Mouse (Mus musculus) kidney, postnatal 36 days (tissue): ENCODE data around the gene Frk.
"Not testable (repeated sequence)": the region's sequence is repeated elsewhere in the genome, so short reads cannot be mapped to it uniquely, and the experiment has no call there.

Experiments used
- DNase-seq, 2 experiments: peaks; one replicate each; pipeline ENCODE4 v3.0.0; 2021 to 2022; ENCODE audit warnings: mixed read lengths in 2 of 2

The Frk gene

DNA sequence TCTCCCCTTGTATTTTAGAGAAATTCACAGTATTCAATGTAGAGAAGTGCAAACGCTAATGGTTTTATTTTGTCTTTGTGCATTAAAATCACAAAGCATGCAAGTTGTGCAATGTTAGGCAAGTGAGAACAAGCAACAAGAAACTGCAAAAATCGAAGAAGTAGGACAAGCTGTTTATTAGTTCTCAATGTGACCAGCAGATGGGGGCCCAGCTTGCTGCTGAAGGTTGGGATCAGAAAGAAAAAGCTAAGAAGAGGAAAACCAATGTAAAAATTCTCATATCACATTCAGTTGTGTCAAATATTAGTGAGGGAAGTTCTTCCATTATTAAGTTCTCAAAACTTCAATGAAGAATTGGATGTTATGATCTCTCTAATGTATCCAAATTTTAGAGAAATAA is 134.0 kb downstream of the Frk start:
- DNase-seq = peak in 1 of 2 experiments; percentile 6

GRCm38 (mm10) chr10:34618490-34618889 is 135.3 kb downstream of the Frk start:
- no peak for DNase-seq

DNA sequence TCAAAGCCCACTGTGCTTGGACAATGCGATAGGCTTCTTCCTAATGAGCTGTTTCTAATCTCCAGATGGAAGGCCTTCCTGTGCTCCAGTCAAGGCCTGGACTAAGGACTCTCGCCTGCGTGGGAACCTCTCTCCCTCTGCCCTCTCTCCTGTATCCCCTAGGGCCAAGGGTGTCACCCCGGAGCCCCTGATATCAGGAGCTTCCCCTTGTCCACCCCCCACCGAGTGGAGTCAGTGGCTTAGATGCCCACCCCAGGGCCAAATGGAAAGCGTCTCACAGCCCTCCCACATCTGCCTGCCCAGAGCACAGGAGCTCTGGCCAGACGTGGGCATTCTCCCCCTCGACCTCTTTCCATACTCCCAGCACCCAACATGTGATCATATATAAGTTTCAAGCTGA is 137.3 kb downstream of the Frk start:
- not testable (repeated sequence) for DNase-seq

- peak; percentile 1 for DNase-seq
Measured at GRCm38 (mm10) chr10:34638245-34638644, 155.0 kb downstream of the Frk start.
